Mouse (Mus musculus) thymus, postnatal 0 days (tissue): ENCODE measurements around the gene H2-Oa. TPM values are rescaled to one million over a fixed set of nuclear protein-coding genes. Genes with fewer than 3 reads are reported as not detected.

Experiments used
- DNase-seq: peaks from one replicate; pipeline ENCODE4 v3.0.0-alpha.2; 2015; ENCODE audit warnings: low spot score
- polyA plus RNA-seq: library from polyadenylated mRNA; unstranded; fragments of >200 nt; fragmentation: Nextera tagmentation; extraction: Ambion mirVana; gene quantifications from 2 replicates; pipeline ENCODE4 v1.2.1, GENCODE M21; 2015

H2-Oa gene
- polyA plus RNA-seq = 55.0 and 57.1 TPM in 2 replicates

DNA sequence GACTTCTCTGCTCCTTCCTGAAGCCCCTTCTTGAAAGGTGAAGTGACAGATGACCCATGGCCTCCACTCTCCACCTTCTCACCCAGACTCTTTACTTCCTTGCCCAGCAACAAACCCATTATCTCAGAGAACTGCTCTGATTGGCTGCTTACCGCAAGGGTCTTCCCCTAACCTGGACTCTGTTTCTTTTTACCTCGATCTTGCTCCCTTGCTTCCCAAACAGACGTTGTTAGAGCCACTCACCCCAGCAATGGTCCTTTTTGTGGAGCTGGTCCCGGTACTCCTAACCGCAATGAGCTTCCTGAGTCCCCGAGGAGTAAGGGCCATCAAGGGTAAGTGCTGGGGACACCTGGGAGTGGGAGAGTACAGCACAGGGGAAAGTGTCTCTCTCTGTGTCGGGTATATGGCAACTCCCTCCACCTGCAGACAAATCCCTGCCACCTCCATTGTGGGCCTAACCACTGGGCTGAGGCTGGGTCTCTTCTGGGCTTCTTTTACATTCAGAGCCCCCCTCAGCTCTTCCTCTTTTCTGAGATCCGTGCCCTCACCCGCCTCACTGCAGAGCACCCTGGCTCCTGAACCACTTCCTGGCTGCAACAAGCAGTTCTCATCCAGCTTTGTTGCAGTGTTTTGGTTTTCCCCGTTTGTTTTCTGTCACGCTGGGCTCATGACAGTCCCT is at the start of gene H2-Oa:
TSS of gene H2-Oa (plus strand) at position 144 of the 679 bp plus-strand sequence.
- DNase-seq = peak; percentile 70

DNA sequence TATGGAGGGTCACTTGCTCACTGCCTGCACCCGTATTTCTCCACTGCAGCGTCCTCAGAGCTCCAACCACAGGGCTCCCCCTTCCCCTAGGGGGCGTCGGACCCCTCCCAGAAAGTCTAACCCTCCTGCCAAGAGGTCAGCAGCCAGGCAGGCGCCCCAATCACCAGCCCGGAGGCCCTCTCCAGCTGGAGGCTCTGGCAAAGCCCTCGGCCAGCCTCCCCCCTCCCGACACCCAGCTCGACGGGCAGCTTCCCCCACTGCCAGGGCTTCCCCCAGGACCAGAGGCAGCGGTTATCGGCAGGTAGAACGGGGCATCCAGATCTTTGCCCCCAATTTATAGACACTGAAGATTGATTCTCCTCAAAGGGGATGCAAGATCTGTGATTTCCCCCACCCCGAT is 46.2 kb upstream of the H2-Oa start:
- DNase-seq = no peak

DNA sequence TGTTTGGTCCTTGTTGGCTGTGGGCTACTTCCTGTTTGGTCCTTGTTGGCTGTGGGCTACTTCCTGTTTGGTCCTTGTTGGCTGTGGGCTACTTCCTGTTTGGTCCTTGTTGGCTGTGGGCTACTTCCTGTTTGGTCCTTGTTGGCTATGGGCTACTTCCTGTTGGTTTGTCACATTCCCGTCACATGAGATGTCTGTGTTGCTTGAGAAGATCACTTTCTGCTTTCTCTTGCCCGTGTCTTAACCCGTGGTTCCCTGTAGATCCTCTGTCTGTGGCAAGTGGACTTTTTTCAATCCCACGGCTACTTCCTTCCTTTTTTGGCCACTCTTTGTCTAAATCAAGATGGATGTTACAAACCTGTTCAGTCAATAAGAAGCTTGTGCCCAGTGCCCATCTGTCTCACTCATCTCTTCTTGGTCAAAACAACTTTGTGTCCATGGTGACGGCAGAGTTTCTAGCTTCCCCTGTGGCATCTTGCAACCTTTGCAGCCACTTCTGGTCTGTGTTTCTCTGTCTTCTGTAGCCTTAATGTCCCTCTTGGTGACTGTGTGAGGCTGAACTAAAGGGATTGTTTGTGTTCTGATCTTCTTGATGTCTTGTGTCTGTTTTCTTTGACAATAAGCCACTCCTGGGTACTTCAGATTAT is 44.6 kb upstream of the H2-Oa start:
- no peak for DNase-seq

DNA sequence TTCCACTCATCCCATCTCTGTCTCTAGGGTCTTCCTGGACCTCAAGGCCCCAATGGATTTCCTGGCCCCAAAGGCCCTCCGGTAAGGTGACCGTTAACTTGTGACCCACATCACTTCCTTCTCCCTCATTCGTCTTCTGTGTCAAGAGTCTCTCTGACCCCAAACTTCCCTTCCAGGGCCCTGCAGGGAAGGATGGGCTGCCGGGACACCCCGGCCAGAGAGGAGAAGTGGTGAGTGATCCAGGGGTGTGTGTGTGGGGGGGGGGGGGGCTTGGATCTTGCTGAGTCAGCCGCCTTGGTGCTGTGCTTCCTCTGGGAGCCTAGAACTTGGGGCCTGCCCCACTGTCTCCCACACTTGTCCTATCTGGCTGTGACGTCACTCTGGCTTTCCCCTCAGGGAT is 34.9 kb upstream of the H2-Oa start:
- no peak for DNase-seq

DNA sequence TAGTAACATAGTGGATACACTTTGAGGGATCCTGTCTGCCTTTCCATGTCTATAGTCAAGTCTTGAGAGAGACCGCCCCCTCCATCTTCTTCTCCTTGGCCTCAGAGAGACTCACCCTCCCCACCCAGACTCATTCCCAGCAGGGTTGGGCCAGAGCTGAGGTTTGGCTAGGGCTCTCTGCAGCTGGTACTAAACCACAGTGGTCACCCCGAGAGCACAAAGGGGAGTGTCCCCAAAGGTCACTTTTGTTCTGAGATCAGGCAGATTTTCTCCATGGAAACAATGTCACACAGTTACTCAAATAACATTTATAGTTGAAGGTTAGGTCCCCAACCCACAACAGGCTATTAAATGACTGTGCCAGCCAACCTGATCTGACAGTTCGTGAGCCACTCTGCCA is 23.3 kb upstream of the H2-Oa start:
- DNase-seq = no peak

DNA sequence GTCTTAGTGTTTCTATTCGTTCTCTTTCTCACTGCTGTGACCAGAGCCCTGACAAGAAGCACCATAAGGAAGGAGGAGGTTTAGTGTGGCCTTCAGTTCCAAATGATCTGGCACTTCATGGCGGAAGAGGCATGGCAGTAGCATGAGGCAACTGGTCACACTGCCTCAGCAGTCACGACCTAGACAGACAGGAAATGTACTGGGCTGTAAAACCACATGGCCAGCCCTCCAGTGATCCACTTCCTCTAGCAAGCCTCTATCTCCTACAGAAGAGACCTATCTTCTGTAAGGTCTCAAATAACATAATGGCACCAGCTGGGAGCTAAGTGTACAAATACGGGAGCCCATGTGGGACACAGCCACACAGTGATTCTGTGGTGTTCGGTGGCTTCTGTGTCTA is 20.0 kb upstream of the H2-Oa start:
- no peak for DNase-seq

DNA sequence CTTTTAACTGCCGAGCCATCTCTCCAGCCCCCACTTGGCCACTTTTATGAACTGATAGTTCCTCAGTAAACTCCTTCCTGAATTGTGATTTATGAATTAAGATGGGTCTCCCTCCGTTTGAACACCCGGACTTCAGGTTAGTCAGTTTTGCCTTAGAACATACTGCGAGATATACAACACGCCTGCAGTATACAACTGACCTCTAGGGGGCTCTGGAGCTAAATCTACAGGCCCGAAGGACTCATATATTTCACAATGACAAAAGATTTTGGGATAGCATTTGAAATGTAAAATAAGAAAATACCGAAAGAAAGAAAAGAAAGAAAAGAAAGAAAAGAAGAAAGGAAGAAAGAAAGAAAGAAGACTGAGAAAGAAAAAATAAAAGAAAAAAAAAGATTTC is 16.9 kb upstream of the H2-Oa start:
- peak; percentile 78 for DNase-seq

DNA sequence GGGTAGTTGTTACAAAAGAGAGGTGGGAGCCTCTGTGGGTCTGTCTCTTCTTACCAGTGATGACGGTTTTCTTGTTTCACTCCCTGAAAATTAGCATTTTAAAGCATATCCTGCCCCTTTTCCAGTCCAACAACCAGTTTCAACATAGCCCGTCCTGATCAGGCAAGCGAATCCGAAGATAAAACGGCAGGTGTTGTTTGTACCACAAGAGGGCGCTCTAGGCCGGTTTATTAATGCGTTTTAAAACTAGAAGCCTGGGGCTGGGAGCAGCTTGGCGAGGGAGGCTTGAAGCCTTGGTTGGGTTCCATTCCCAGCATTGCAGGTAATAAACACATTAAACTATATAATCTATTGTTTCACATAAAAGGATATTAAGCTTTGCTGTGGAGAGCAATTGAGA is 14.6 kb upstream of the H2-Oa start:
- peak; percentile 83 for DNase-seq

DNA sequence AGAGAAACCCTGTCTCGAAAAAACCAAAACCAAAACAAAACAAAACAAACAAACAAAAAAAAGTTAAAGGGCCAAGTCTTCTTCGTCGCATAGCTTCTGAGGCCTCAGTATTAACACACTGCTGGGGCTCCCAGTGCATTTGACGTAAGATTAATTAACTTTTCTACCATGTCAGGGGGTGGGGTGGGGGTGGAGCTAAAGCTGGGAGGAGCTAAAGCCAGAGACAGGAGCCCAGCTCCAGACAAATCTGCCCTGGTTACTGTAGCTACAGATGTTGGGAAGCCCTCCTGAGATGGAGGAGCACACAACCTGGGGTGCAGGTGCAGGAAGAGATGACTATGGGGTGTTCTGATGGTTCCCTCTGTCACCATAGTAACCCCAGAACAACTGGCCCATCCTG is 14.0 kb upstream of the H2-Oa start:
- DNase-seq = no peak

DNA sequence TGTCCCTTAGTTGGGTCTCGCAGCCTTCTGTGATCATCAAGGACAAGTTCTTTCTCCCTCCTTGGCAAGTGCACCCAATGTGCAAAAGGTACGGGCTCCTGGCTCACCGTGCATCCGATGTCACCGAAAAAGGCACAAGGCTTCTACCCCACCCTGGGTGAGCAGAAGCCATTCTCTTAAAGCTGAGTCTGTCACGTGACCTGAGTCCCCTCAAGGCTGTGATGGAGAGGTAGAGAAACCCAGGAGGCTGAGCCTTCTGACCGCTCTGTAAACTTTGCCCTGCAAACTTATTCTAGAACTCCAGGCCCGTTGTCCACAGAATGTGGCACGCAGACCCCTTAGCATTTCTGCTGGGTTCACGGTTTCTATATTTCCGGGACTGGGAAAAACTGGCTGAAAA is 13.1 kb upstream of the H2-Oa start:
- DNase-seq = no peak

DNA sequence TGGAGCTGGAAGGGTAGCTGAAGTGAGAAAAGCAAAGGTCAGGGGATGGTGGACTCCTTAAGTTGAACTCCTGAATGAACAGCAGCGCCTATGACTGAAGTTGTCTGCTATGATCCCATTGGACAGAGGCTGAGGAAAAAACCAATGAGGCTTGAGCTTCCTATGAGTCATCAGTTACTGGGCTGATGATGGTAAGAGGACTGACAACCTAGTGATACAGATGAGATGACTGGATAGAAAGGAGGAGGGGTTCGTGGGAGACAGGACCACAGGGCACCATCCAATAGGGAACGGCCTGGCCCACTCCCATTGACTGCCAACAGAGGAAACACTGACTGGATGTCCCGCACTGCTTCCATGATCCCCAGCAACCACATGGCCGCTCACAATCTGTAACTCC is 12.5 kb upstream of the H2-Oa start:
- peak; percentile 65 for DNase-seq

DNA sequence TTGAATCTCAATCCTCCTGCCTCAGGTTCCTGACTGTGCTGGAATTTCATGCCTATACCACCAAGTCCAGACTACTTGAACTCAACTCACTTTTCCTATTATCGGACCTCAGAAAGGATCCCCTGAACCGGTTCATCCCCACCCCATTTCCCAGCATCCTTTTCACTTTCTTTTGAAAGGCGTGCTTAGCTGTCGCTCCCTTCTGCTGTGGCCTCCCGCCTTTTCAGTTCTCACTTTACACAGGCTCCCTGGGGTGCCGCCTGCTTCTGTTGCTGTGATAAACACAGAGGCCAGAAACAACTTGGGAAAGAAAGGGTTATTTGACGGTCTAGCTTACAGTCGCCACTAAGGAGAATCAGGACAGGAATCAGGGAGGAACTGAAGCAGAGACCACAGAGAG is 9.0 kb upstream of the H2-Oa start:
- DNase-seq = no peak

DNA sequence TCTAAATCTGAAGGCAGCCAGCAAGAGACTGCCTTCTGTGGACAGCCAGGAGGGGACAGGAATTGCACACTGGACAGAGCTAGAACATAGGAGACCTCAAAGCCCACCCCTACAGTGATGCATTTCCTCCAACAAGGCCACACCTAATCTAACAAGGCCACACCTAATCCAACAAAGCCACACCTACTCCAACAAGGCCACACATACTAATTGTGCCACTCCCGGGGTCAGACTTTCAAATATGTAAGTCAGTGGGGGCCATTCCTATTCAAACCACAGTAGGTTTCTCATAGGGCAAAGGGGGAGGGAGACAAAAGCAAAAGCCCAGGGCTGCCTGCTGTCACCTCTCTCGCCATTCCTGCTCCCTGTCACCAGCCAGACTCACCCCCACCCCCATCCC is 4.8 kb upstream of the H2-Oa start:
- DNase-seq = no peak

DNA sequence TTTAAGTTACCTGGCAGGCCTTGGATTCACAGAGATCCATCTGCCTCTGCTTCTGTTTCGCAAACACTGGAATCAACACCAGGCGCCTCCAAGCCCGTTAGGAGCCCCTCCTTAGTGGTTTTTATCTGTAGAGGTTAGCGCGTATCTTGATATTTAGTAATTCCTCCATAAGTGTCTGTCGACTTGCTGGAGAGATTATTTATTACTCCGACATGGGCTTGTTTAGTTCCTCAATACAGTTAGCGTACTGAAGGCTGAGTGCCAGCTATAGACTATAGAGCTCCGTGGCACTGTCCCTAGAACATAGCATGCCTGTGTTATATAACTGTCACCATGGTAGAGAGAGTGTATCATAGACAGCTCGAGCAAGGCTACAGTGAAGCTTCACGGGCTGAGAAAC is 4.0 kb upstream of the H2-Oa start:
- no peak for DNase-seq

DNA sequence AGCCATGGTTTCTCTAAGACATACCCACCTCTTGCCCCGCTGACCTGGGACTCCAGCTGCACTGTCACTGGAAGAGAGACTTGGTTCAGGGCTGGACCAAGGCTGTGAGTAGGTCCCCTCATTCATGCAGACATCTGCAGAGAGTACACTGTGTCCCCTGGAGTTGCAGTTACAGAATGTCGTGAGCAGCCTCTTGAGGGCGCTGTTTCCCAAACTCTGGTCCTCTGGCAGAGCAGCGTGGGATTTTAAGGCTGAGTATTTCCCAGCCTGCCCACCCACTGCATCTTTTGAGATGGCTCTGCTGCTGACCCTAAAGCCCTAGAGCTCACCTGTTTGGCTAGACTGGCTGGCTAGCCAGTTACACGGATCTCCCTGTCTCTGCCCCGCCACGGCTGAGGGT is 1.2 kb upstream of the H2-Oa start:
- peak; percentile 66 for DNase-seq

DNA sequence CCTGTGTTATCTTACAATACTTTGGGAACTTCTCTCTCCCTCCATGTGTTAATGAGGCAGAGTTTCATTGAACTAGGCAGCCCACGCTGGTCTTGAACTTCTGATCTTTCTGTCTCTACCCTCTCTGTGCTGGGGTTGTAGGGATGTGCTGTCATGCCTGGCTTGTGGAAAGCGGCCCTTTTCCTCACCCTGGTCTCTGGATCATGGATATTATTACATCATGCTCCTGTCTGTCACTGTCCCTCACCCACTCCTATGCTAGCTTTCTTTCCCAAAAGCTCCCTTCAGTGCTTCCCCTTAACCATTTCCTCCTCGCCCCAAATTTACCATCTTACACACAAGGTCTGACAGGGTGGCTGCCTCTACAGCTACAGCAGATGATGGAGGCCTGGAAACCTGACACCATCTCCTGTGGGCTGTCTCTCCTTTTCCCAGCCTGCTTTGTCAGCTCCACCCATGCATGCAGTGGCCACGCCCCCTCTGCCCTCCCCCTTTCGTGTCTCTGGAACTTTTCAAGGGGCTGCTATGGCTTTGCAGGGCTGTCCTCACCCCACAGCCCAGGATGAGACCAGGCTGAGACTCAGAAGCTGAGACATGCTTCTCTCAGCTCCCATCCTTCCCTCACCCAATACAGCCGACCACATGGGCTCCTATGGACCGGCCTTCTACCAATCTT is 1.2 kb downstream of the H2-Oa start:
- peak; percentile 46 for DNase-seq

DNA sequence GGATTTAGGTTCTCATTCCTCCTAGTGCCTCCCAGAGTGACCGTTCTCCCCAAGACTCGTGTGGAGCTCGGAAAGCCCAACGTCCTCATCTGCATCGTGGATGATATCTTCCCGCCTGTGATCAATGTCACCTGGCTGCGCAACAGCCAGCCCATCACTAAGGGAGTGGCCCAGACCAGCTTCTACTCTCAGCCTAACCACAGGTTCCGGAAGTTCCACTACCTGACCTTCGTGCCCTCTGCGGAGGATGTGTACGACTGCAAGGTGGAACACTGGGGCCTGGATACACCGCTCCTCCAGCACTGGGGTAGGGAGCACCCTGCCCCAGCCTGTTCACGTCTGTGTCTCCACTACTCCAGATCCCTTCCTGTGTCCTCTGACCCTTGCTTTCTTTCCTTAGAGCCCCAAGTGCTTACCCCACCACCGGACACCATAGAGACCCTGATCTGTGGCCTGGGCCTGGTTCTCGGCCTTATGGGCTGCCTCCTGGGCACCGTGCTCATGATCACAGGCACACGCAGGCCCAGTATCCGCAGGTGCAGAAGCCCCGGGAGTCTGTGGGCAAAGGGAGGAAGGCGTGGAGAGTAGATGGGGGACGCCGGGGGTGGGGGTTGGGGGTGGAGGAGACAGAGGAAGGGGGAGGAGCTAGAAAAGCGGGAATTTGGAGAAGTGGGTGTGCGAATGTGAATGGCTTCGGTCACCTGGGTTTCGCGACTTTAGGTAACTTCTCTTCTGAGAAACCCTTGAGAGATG is 2.3 kb downstream of the H2-Oa start:
- peak; percentile 37 for DNase-seq

DNA sequence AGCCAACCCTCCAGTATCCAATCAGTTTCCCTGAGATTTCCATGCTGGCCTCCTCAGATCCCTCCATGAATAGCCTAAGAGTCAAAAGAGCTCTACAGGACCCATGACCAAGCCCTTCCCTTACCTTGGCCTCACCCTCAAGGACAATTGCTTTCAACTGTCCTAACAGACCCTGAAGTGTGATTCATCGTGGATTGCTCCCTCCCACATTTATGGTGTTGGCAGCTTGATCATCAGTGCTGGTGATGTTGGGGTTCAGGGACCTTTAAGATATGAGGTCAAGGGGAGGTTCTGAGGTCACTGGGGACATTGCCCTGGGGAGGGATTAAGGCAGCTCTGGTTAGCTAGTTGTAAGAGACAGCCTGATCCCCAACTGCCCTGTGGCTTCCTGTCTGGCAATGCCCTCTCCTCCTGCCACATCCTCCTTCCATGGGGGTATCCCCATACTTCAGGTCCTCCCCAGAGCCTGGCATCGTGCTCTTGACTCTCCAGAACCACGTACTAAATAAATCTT is 4.4 kb downstream of the H2-Oa start:
- DNase-seq = no peak

DNA sequence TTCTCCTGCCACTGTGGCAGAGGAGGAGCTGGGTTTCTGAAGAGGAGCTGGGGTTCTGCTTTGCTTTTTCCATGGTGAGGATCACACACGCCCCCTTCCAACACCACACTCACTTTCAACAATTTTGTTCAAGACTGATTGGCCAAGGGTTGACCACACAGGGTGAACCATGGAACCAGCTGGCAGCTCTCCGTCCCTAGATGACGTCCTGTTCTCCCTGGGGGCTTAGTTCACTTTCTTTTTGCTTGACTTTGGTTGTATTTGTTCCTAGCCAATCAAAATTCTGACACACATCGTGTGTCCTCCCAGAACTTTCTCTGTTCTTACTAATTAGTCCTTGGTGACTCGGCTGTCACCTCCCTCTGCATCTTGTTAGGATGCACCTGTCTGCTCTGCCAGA is 5.1 kb downstream of the H2-Oa start:
- DNase-seq = no peak

DNA sequence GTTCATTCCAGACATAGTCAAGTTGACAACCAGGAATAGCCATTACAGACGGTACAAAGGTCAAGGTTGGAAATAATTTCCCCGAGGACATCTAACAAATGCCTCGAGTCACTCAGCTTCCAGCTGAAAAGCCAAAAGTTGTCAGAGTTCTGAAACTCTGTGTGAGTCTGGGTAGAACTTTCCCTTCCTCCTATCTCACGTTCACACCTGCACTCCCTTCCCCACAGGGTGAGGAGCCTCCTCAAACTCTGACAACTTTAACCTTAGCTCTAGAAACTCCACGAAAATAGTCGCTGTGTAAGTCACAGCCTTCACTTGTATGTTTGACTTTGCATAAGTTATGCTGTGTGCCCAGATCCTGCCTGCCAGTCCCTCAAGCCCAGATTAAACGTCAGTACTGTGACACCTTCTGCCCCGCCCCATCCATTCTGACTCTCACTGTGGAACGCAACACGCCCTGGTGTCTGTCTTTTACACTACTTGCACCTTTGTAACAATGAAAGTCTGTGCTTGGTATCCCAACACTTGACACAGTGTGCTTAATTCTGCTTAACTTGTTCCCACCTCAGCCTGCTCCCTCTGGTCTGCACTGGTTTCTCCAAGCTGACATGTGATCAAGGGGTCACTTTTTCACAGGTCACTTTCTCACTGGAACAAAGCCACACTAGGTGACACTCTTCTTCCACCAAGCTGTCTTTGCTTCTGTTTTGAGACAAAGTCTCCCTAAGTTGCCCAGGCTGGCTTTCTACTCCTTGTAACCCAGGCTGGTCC is 6.8 kb downstream of the H2-Oa start:
- no peak for DNase-seq

DNA sequence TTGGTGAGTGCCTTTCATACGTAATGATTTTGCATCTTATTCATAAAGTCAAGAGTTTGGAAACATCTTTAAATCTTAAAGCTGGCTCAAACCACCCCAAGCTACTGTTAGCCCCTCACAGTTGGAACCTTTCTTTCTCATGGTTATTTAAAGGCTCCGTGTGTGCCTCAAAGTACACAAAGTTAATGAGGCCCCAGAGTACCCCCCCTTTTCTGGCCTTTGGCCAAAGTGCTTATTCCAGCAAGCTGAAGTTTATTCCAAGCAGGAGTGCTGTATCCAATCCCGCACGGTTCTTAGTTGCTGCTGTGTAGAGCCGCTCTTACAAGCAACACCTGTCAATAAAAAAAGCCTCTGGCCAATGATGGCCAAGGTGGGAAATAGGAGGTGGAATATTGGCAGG is 7.4 kb downstream of the H2-Oa start:
- DNase-seq = no peak
